Mouse (Mus musculus) neural tube, postnatal 0 days (tissue): ENCODE measurements around the gene Gm10096. TPM values are rescaled to one million over a fixed set of nuclear protein-coding genes. Genes with fewer than 3 reads are reported as not detected.

Source experiments
- polyA plus RNA-seq: library from polyadenylated mRNA; unstranded; fragments of >200 nt; fragmentation: Nextera tagmentation; extraction: Ambion mirVana; gene quantifications from 2 replicates; pipeline ENCODE4 v1.2.1, GENCODE M21; 2015

Gene Gm10096
- polyA plus RNA-seq, result not detected in 2 replicates

DNA sequence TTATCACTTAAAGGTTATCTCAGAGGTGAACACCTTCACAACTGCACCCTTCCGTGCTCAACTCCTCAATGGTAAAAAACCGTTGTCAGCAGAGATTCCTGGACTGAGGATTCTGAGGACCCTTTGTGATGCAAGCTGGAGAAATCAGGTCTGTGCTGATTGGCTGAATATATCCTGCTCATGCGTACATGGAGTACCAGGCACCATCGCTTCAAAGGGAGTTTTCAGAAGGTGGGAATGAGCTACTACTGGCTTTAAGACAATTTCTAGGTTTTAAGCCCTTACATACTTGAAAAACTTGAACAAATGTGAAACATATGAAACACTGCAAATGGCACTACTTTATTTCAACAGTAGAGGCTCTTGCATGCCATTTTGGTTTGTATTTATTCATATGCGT, at the start of gene Gm10096:
TSS of gene Gm10096 (minus strand) at position 101 of the 400 bp plus-strand sequence.

